Mouse (Mus musculus) bone marrow macrophage, adult 2 months (primary cell): ENCODE measurements around the gene Rnf215.

Experiments used
- CTCF ChIP-seq: IDR thresholded peaks from 2 replicates; pipeline ENCODE4 v1.5.1; 2012; ENCODE audit warnings: low read depth, mild to moderate bottlenecking, low read length, moderate library complexity
- POLR2A ChIP-seq: IDR thresholded peaks from 2 replicates; pipeline ENCODE4 v1.6.1; 2012; ENCODE audit warnings: mild to moderate bottlenecking, low read depth, low read length, borderline replicate concordance

DNA sequence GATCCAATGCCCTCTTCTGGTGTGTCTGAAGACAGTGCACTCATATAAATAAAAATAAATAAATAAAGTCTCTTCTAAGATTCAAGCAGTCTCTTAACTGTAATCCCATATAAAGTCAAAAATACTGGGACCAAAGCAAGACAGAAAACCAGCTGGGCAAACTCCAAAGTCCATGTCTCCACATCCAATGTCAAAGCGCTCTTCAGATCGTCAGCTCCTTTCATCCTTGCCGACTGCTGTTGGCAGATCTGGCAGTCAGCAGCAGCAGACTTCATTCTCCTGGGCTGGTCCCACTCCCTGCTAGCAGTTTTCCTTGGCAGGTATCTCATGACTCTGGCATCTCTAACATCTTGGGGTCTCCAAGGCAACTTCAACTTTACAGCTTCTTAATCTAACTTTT is 23.7 kb downstream of the Rnf215 start:
- no peak for TF ChIP-seq CTCF
- TF ChIP-seq POLR2A = no peak
